Mouse (Mus musculus): ENCODE data around the gene Fam117a.

Gene Fam117a

GRCm38 (mm10) chr11:95365596-95365995 lies 28.8 kb downstream of the Fam117a start:
- peak; percentile 14 for DNase-seq (ENCODE audit: low read depth, low spot score)

- no peak for DNase-seq (ENCODE audit: low read depth, low spot score)
These were observed 29.6 kb downstream of the Fam117a start for GRCm38 (mm10) chr11:95366280-95366897.

- no peak for DNase-seq (ENCODE audit: low read depth, low spot score)
These were observed 30.4 kb downstream of the Fam117a start for GRCm38 (mm10) chr11:95367011-95367735.

- DNase-seq (ENCODE audit: low read depth, low spot score), result no peak
These were observed 31.5 kb downstream of the Fam117a start for GRCm38 (mm10) chr11:95368231-95368823.

GRCm38 (mm10) chr11:95368871-95369270 lies 32.1 kb downstream of the Fam117a start:
- no peak for DNase-seq (ENCODE audit: low read depth, low spot score)

GRCm38 (mm10) chr11:95369964-95370890 lies 33.4 kb downstream of the Fam117a start:
- DNase-seq (ENCODE audit: low read depth, low spot score), result no peak

GRCm38 (mm10) chr11:95371182-95371581 lies 34.4 kb downstream of the Fam117a start:
- no peak for DNase-seq (ENCODE audit: low read depth, low spot score)

- DNase-seq (ENCODE audit: low read depth, low spot score), result no peak
These were observed 42.1 kb downstream of the Fam117a start for GRCm38 (mm10) chr11:95378926-95379325.

GRCm38 (mm10) chr11:95379552-95379951 lies 42.7 kb downstream of the Fam117a start:
- DNase-seq (ENCODE audit: low read depth, low spot score), result no peak

- no peak for DNase-seq (ENCODE audit: low read depth, low spot score)
These were observed 43.9 kb downstream of the Fam117a start for GRCm38 (mm10) chr11:95380711-95381110.

GRCm38 (mm10) chr11:95381146-95381545 lies 44.3 kb downstream of the Fam117a start:
- DNase-seq (ENCODE audit: low read depth, low spot score), result no peak

- no peak for DNase-seq (ENCODE audit: low read depth, low spot score)
These were observed 46.6 kb downstream of the Fam117a start for GRCm38 (mm10) chr11:95383331-95383986.

- no peak for DNase-seq (ENCODE audit: low read depth, low spot score)
These were observed 47.1 kb downstream of the Fam117a start for GRCm38 (mm10) chr11:95384004-95384318.

GRCm38 (mm10) chr11:95384319-95384972 lies 47.6 kb downstream of the Fam117a start, which contains the start of gene Slc35b1:
Gene Slc35b1 (plus strand): TSS chr11:95384692.
- DNase-seq (ENCODE audit: low read depth, low spot score), result peak; percentile 99

- no peak for DNase-seq (ENCODE audit: low read depth, low spot score)
These were observed 48.1 kb downstream of the Fam117a start for GRCm38 (mm10) chr11:95384973-95385320.

- DNase-seq (ENCODE audit: low read depth, low spot score), result no peak
These were observed 50.5 kb downstream of the Fam117a start for GRCm38 (mm10) chr11:95387354-95387753.

- DNase-seq (ENCODE audit: low read depth, low spot score), result no peak
These were observed 52.2 kb downstream of the Fam117a start for GRCm38 (mm10) chr11:95389006-95389405.

- no peak for DNase-seq (ENCODE audit: low read depth, low spot score)
These were observed 53.6 kb downstream of the Fam117a start for GRCm38 (mm10) chr11:95390420-95390819.

- no peak for DNase-seq (ENCODE audit: low read depth, low spot score)
These were observed 54.4 kb downstream of the Fam117a start for GRCm38 (mm10) chr11:95391201-95391600.

- no peak for DNase-seq (ENCODE audit: low read depth, low spot score)
These were observed 54.9 kb downstream of the Fam117a start for GRCm38 (mm10) chr11:95391743-95392142.

GRCm38 (mm10) chr11:95392223-95392667 lies 55.4 kb downstream of the Fam117a start:
- no peak for DNase-seq (ENCODE audit: low read depth, low spot score)

Measured in brain, embryonic 18.5 days (tissue).